Mouse (Mus musculus): ENCODE data around the gene Lmx1b. TPM values are rescaled to one million over a fixed set of nuclear protein-coding genes. Genes with fewer than 3 reads are reported as not detected.

The Lmx1b gene
- total and polyA plus RNA-seq, 2 experiments from 2014 or later = 2.1 to 17.3 TPM

- Histone ChIP-seq H3K4me3 (ENCODE audit: low read length) (no peak overlapping the region), H3K4me1 (ENCODE audit: insufficient read depth, low read length) (no peaks in the 10 kb centered on the region)
- no peak for TF ChIP-seq CTCF (IDR thresholded peaks at IDR 0.05; ENCODE audit: low read depth)
Observed at GRCm38 (mm10) chr2:33630081-33631021, 10.0 kb downstream of the Lmx1b start.

DNA sequence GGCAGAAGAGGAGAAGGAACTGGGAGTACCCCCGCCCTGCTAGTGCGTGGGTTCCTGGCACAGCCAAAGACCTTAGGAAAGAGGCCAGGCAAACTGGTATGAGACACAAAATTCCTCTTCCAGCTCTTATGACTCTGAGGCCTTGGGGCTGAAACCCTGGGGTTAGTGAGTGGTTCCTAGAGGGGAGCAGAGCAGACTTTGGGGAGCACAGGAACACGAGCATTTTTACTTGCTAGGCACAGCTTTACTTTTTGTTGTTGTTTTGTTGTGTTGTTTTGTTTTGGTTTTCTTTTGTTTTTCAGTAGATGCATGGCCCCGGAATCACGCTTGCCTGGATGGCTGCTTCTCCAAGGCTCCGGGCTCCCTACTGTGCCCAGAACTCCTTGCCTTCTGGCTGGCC is 10.7 kb downstream of the Lmx1b start:
- no peak overlapping the region for H3K9ac ChIP-seq (replicated peaks; ENCODE audit: low read length)
- WGBS = 8% methylated on average over 6 of the region's 6 CpGs
- no peak overlapping the region for H3K27ac ChIP-seq
- no peak for ATAC-seq
- peaks cover 61% of the 10 kb centered on the region for H3K27me3 ChIP-seq (ENCODE audit: insufficient read depth, low read length)
- H3K4me1 ChIP-seq (ENCODE audit: insufficient read depth, low read length) = no peaks in the 10 kb centered on the region
- no peak overlapping the region for H3K4me3 ChIP-seq (ENCODE audit: low read length)
- DNase-seq (ENCODE audit: low spot score) = no peak
- no peak overlapping the region for H3K4me2 ChIP-seq (ENCODE audit: low read depth, low read length)
- TF ChIP-seq CTCF (IDR thresholded peaks at IDR 0.05; ENCODE audit: low read depth) = no peak
- H3K36me3 ChIP-seq (ENCODE audit: insufficient read depth, low read length) = no peaks in the 10 kb centered on the region
- H3K9me3 ChIP-seq (ENCODE audit: low read length) = no peaks in the 10 kb centered on the region

More at GRCm38 (mm10) chr2:33630081-33631021, 10.0 kb downstream of the Lmx1b start:
- Histone ChIP-seq H3K9ac (replicated peaks; ENCODE audit: low read length) (no peak overlapping the region), H3K36me3 (ENCODE audit: insufficient read depth, low read length) (no peaks in the 10 kb centered on the region), H3K27me3 (ENCODE audit: insufficient read depth, low read length) (peaks cover 68% of the 10 kb centered on the region), H3K9me3 (ENCODE audit: low read length) (no peaks in the 10 kb centered on the region), H3K27ac (no peak overlapping the region), H3K4me2 (ENCODE audit: low read depth, low read length) (peak overlapping the region; percentile 42)
- no peak for ATAC-seq
- 2% methylated on average over 34 of the region's 34 CpGs for WGBS
- no peak for DNase-seq (ENCODE audit: low spot score)

DNA sequence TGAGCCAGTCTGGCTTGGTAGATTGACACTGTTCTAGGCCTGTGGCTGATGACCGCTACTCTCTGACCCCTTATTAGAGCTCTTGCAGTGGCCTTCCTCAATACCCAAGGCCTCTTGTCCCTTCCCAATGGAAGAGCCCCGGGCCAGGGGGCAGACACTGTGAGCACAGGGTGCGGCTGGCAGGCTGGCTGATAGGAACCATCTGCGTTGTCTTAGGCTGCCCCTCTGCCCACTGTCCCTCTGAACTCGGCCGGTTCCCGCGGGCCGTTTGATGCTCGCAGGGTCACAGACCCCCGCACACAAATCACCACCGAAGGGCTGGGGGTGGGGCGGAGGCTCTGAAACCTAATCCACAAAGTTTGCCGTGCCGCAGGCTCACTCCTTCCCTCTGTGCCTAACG is 11.5 kb downstream of the Lmx1b start:
- H3K9me3 ChIP-seq (ENCODE audit: low read length) = no peaks in the 10 kb centered on the region
- no peak overlapping the region for H3K27ac ChIP-seq
- no peaks in the 10 kb centered on the region for H3K4me1 ChIP-seq (ENCODE audit: insufficient read depth, low read length)
- H3K4me2 ChIP-seq (ENCODE audit: low read depth, low read length) = no peak overlapping the region
- ATAC-seq (no peak), DNase-seq (ENCODE audit: low spot score) (no peak)
- no peak overlapping the region for H3K4me3 ChIP-seq (ENCODE audit: low read length)
- H3K27me3 ChIP-seq (ENCODE audit: insufficient read depth, low read length) = peaks cover 53% of the 10 kb centered on the region
- no peak for TF ChIP-seq CTCF (IDR thresholded peaks at IDR 0.05; ENCODE audit: low read depth)
- 7% methylated on average over 16 of the region's 16 CpGs for WGBS
- no peaks in the 10 kb centered on the region for H3K36me3 ChIP-seq (ENCODE audit: insufficient read depth, low read length)
- no peak overlapping the region for H3K9ac ChIP-seq (replicated peaks; ENCODE audit: low read length)

- no peak for ATAC-seq
- H3K9me3 ChIP-seq (ENCODE audit: low read length) = no peaks in the 10 kb centered on the region
- H3K4me1 ChIP-seq (ENCODE audit: insufficient read depth, low read length) = no peaks in the 10 kb centered on the region
- TF ChIP-seq CTCF (IDR thresholded peaks at IDR 0.05; ENCODE audit: low read depth) = no peak
- no peak overlapping the region for H3K4me3 ChIP-seq (ENCODE audit: low read length)
- no peaks in the 10 kb centered on the region for H3K36me3 ChIP-seq (ENCODE audit: insufficient read depth, low read length)
- no peak overlapping the region for H3K9ac ChIP-seq (replicated peaks; ENCODE audit: low read length)
- H3K27ac ChIP-seq = no peak overlapping the region
- 23% methylated on average over 10 of the region's 10 CpGs for WGBS
- H3K27me3 ChIP-seq (ENCODE audit: insufficient read depth, low read length) = peaks cover 35% of the 10 kb centered on the region
- no peak overlapping the region for H3K4me2 ChIP-seq (ENCODE audit: low read depth, low read length)
- DNase-seq (ENCODE audit: low spot score) = no peak
Observed at GRCm38 (mm10) chr2:33627058-33627375, 13.3 kb downstream of the Lmx1b start.

DNA sequence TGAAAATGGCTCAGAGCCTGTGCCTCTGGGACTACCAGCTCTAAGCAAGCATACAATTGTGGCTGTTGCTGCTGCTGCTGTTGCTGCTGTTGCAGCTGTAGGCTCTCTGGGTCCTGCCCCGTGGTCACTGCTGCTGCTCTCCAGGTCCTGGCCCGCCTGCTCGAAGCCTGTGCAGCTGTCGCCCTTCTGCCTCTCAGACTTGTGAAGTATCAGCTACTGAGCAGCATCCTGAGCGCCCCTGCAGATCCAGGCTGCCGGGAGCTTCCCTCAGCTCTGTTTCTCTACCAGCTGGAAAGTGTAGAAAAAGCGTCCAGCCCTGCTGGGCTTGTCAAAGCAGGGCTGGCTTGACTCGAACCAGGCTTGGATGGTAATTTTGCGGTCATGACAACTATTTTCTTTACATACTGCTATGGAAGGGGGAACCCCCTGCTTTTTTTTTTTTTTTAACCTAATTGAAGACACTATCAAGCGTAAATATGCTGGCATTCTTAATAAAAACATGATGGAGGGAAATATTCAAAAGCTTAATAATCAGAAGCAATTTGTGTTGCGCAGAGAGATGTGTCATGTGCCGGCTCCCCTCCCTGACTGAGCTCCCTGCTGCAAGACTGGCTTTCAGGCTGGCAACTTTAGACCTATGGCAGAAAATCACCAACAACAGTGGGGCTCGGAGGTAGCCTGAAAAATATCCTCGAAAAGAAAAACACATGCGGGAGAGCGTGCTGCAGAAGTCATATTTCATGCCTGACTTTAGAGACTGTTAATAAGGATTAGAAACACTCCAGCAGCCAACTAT is 13.9 kb downstream of the Lmx1b start:
- Histone ChIP-seq H3K4me1 (ENCODE audit: insufficient read depth, low read length) (no peaks in the 10 kb centered on the region), H3K36me3 (ENCODE audit: insufficient read depth, low read length) (no peaks in the 10 kb centered on the region), H3K4me3 (ENCODE audit: low read length) (no peak overlapping the region), H3K9ac (replicated peaks; ENCODE audit: low read length) (no peak overlapping the region), H3K27ac (no peak overlapping the region), H3K4me2 (ENCODE audit: low read depth, low read length) (no peak overlapping the region), H3K27me3 (ENCODE audit: insufficient read depth, low read length) (peaks cover 30% of the 10 kb centered on the region), H3K9me3 (ENCODE audit: low read length) (no peaks in the 10 kb centered on the region)
- DNase-seq (ENCODE audit: low spot score) (no peak), ATAC-seq (0 out of 2 replicates have a peak, but pooled peaks have one; percentile 25)
- no peak for TF ChIP-seq CTCF (IDR thresholded peaks at IDR 0.05; ENCODE audit: low read depth)
- whole genome bisulfite sequencing = 28% methylated on average over 16 of the region's 16 CpGs

DNA sequence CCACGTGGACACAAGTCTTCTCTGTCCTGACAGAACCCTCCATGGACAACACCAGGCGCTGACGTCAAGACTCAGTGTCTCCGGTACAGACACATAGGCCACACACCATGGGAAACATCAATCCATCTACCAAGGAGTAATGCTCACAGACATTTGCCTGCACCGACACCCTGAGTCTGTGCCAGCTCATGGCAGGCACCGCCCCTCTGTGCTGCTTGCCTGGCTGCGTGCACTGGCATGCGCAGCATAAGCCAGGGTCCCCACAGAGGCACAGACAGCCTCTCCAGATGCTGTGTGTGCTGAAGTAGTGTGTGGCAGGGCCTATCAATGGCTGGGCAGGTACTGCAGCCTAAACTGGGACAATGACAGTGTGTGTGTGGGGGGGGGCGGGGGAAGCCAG is 22.6 kb downstream of the Lmx1b start:
- no peak overlapping the region for H3K4me3 ChIP-seq (ENCODE audit: low read length)
- H3K4me2 ChIP-seq (ENCODE audit: low read depth, low read length) = no peak overlapping the region
- DNase-seq (ENCODE audit: low spot score) (peak; percentile 62), ATAC-seq (peak; percentile 39; the same call in 1 of the 2 replicates)
- H3K27ac ChIP-seq = no peak overlapping the region; the same call in 1 of the 2 replicates
- H3K9ac ChIP-seq (replicated peaks; ENCODE audit: low read length) = no peak overlapping the region
- no peaks in the 10 kb centered on the region for H3K36me3 ChIP-seq (ENCODE audit: insufficient read depth, low read length)
- peaks cover 5% of the 10 kb centered on the region; the same call in 1 of the 2 replicates for H3K4me1 ChIP-seq (ENCODE audit: insufficient read depth, low read length)
- 45% methylated on average over 9 of the region's 9 CpGs for WGBS
- no peak for TF ChIP-seq CTCF (IDR thresholded peaks at IDR 0.05; ENCODE audit: low read depth)
- no peaks in the 10 kb centered on the region for H3K9me3 ChIP-seq (ENCODE audit: low read length)
- H3K27me3 ChIP-seq (ENCODE audit: insufficient read depth, low read length) = no peaks in the 10 kb centered on the region
